Mouse (Mus musculus) gastrocnemius, adult 8-10 months (tissue): ENCODE data around the gene Mmp17. TPM values are rescaled to one million over a fixed set of nuclear protein-coding genes. Genes with fewer than 3 reads are reported as not detected.

Source experiments
- DNase-seq, 2 experiments: peaks; one replicate each; pipeline ENCODE4 v3.0.0; 2022; ENCODE audit warnings: low spot score in 2 of 2
- total RNA-seq, 4 experiments: library from RNA; stranded (reverse); gene quantifications; 2 replicates each; pipeline ENCODE4 v1.2.4; 2022

The Mmp17 gene
- under 1 TPM; 0.22 to 0.58 (median 0.40) TPM for total RNA-seq

- DNase-seq = peak; percentile 76 to 79
Observed at GRCm38 (mm10) chr5:129583761-129584582, at the start of gene Mmp17. TSS of gene Mmp17 (plus strand) at chr5:129584169.

DNA sequence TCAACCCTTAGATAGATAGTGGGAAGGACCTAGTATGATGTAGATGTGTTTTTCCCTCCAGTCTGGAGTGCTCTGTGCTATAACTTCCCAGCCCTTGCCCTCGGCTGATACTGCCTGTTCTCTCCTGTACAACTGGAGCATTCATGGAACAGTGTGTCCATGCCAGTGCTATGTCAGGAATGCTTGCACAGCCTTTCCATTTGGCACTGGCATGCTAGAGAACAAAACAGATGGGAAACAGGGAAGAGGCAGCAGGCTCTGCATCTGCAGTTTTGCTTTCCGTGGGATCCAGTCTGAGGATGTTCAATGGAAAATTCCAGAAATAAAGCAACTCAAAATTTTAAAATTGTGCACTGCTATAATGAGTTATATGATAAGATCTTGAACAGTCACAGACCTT is 49.5 kb upstream of the Mmp17 start:
- DNase-seq = peak in 1 of 2 experiments; percentile 24

GRCm38 (mm10) chr5:129535021-129535420 is 48.9 kb upstream of the Mmp17 start:
- no peak for DNase-seq

- no peak for DNase-seq
Observed at GRCm38 (mm10) chr5:129535431-129535830, 48.5 kb upstream of the Mmp17 start.

DNA sequence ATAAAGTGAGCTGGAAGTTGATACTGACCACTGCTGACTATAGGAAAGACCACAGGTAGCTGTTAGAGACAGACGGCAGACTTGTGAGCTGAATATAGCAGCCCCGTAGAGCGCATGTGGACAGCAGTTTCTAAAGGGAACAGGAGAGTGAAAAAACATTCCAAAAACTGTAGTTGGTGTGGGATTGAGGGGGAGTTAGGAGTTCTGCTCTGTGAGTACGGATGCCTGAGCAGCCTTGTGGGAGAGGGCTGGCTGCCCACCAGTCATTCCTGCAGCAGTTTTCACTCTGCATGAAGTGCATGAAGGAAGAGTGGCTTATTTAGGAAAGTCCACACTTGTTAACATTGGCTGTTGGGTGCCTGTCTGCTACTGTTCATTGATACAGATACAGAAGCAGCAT is 45.1 kb upstream of the Mmp17 start:
- no peak for DNase-seq

DNA sequence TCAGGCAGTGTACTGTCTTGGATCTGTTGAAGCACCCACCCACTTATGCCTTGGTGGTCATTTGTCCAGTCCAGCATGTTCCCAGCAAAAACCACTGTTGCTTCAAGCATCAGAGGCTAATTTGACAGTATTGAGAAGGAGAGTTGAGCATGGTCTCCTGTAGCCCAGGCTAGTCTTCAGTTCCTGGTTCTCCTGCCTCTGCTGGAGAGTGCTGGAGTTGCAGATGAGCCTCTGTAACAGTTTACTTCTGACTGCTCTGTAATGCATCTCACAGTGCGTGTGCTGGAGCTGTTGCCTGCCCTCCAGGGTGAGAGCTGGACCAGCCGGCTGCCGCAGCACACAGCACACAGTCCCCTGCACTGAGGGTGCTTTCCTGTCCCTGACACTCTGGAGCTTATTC is 41.7 kb upstream of the Mmp17 start:
- DNase-seq = no peak

DNA sequence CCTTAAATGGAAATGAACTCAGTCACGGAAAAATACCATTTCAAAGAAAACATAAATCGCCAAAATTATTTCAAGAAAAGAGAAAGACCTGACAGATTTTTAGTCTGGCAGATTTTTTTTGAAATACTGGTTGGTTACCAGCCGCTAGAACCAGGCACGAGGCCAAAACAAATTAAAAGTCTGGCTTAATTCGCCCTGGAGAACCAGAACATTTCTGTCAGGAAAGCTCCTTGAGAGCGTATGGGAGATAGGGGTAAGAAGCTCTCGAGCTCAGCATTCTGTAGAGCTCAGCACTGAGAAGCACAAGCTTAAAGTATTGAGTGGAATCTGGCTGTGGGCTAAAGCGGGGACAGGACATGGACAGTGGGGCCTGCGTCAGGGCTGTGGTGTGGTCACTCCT is 38.2 kb upstream of the Mmp17 start:
- no peak for DNase-seq

DNA sequence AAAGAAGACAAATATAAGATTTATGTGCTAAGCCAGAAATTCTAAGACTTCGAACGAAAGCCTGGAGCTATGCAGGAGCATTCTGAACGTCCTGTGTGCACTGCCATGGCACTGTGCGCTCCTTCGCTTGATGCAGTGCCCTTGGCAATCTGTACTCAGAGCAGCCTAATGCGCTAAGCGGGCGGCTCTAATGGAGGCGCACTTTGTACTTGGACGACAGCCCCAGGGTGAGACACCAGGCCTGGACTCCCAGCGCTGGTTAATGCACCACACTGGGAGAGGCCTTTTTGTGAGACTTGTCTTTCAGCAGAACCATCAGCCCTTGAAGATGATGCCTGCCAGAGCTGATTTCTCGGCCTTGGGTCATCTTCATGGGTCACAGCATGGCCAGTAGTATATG is 34.3 kb upstream of the Mmp17 start:
- DNase-seq = no peak

DNA sequence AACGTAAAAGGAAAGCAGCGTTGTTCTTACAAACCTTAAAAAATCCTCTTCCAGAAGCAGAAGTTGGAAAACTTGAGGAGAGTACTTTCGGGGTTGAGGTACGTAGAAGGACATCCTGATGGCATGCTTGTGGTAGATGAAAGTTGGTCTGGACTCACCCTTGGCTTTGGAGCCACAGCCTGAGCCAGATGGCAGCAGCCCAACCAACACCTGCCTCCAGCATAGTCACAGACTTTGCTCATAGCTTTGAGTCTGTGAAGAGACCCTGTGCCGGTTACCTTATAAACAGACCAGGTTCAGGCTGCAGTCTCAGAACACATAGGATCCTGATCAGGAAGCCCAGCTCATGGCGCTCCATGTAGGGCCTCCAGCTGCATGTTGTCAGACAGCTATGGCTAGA is 33.2 kb upstream of the Mmp17 start:
- no peak for DNase-seq

- DNase-seq = no peak
Observed at GRCm38 (mm10) chr5:129551991-129552390, 32.0 kb upstream of the Mmp17 start.

DNA sequence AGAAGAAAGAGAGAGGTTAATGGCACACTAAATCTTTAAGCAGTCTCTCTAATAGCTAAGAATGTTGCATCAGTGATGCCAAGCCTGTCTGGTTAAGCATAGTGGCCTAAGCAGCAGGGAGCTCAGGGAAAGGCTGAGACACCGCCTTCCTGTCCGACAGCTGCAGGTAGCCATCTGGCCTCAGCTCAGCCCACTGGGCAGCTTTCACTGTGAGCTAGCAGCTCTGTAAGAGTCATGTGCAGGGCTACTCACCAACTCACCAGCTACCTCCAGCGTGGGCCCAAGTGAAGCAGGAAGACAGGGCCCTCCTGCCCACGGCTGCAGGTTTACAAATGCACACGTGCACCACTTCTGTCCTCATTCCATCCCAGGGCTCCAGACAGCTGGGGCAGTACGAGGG is 30.3 kb upstream of the Mmp17 start:
- DNase-seq = no peak

DNA sequence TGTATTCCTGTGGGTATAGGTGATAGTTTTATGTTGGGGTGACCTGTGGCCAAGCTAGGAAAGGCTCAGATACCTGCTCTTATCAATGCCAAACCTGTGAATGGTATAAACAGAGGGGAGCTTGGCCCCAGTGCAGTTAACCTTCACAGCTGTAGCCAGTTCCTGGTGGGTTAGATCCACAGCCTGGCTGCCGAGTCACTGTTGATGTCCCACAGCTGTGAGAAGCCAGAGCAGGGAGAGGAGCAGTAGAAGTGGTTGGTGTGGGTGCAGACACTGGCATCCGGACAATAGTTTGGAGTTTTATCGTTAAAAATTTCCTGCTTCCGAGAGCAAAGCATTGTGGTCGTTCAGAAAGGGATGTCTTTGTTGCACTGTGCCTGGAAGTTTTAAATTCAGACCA is 25.4 kb upstream of the Mmp17 start:
- no peak for DNase-seq

GRCm38 (mm10) chr5:129559283-129559682 is 24.7 kb upstream of the Mmp17 start:
- DNase-seq = no peak

DNA sequence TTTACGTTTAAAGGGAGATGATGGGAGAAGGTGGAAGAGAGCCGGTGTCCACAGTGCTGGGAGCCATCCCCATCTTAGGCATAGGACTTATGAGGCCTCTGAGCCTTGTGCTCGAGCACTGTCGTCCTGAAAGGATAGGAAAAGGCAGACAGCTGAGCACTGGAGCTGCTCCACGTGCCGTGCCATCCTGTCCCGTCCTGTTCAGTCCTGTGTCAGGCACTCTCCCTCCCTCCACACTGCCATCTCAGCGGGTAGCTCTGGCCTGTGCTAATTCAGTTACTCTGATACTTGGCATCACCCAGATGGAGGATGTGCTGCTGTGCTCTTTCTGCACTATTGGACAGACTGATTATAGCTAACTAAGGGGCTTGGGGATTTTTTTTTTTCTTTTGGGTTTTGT is 21.6 kb upstream of the Mmp17 start:
- DNase-seq = no peak

DNA sequence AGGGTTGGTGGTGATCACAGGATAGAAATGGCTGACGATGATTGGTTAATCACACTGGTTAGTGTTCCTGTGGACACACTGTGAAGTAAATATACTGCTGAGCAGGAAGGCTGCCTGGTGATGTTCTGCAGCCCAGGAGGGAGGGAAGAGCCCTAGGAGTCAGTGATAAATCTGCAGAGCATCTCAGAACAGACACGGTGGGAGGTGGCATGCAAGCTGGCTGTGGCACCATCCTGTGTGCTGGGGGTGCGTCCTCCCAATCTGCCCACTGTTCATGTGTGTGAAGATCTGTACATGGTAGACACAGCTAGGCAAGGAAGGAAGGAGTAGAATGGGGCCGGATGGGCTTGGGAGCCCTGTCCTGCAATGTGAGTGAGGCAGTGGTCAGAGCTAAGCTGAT is 15.4 kb upstream of the Mmp17 start:
- DNase-seq = no peak

GRCm38 (mm10) chr5:129578201-129578600 is 5.8 kb upstream of the Mmp17 start:
- no peak for DNase-seq

DNA sequence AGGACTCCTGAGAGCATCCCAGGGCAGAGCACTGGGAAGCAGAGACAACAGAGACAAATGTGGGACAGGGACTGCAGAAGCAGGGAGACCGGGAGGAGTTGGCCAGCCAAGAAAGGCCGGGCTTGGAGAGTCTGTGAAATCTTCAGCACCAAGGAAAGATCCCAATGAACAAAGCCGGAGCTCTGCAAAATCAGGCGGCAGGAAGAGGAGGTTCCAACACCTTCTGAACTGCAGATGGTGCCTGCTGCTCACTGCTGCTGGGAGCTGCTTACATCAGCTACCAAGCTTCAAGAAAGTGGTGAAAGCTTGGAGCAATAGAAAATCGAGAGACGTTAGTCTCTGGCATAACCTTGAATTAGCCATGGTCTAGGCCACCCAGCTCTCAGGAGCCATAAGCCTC is 3.9 kb upstream of the Mmp17 start:
- DNase-seq = no peak

- no peak for DNase-seq
Observed at GRCm38 (mm10) chr5:129580572-129580971, 3.4 kb upstream of the Mmp17 start.

- no peak for DNase-seq
Observed at GRCm38 (mm10) chr5:129581015-129581414, 3.0 kb upstream of the Mmp17 start.

- no peak for DNase-seq
Observed at GRCm38 (mm10) chr5:129583331-129583730, 638 bp upstream of the Mmp17 start.

- DNase-seq = no peak
Observed at GRCm38 (mm10) chr5:129584583-129585541, 893 bp downstream of the Mmp17 start.

DNA sequence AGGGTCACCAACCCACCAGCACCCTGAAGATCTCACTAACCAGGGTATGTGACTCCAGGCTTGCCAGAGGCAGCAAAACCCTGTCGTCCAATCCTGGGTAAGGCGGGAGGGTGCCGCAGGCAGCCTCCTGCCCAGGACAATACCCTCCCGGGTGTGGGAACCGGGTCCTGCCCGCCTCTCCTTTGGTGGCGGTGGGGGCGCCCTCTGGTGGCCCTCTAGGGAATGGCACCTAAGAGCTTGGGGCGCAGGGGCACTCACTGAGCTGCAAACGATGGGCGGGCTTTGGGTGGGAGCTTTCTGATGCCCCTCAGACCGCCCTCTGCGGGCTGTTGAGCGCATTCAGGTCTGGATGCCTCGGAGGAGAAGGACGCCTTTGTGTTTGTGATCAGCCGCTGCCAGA is 2.0 kb downstream of the Mmp17 start:
- DNase-seq = peak; percentile 49 to 58
